Mouse (Mus musculus): ENCODE data around the gene Gm36210. TPM values are rescaled to one million over a fixed set of nuclear protein-coding genes. Genes with fewer than 3 reads are reported as not detected.

The Gm36210 gene
- total RNA-seq (2021): under 1 TPM in 1 of 2 experiments, not detected in 1; 0.32 TPM

- no peak for DNase-seq (ENCODE audit: low spot score in 2 of 2)
Measured at GRCm38 (mm10) chr7:4906466-4906950, at the start of gene Gm36210. TSS of gene Gm36210 (minus strand) at chr7:4906516.

DNA sequence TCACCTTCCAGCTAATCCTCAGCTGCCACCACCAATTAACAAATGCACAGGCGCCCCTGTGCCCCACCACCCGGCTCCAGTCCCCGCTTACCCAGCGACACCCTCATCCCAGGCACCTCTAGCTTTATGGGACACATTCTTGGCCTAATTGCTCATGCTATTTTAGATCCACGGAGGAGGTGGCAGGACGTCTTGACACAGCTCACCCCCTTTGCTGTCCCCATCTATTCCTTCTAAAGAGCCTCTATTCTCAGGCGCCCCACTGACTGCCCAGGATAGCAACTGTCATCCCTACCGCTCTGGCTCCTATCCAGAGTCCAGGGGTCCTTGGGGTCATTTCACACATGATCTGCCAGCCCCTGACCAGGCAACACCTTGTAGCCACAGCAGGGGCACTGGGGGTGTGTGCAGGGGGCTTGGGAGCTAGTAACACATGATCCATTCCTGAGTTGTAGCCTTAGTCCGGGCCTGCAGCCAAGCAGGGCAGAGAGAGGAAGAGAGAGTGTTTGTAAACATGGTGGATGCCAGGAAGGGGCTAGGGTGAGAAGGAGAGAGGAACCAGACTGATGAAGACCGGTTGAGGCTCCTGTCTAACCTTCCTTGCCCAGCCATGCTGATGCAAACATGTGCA lies 47.6 kb upstream of the Gm36210 start:
- DNase-seq (ENCODE audit: low spot score in 2 of 2): no peak
- intact Hi-C loops (cut with DNase I): no loop called here

More at GRCm38 (mm10) chr7:4906466-4906950, at the start of gene Gm36210:
- intact Hi-C loops (cut with DNase I): no loop called here

DNA sequence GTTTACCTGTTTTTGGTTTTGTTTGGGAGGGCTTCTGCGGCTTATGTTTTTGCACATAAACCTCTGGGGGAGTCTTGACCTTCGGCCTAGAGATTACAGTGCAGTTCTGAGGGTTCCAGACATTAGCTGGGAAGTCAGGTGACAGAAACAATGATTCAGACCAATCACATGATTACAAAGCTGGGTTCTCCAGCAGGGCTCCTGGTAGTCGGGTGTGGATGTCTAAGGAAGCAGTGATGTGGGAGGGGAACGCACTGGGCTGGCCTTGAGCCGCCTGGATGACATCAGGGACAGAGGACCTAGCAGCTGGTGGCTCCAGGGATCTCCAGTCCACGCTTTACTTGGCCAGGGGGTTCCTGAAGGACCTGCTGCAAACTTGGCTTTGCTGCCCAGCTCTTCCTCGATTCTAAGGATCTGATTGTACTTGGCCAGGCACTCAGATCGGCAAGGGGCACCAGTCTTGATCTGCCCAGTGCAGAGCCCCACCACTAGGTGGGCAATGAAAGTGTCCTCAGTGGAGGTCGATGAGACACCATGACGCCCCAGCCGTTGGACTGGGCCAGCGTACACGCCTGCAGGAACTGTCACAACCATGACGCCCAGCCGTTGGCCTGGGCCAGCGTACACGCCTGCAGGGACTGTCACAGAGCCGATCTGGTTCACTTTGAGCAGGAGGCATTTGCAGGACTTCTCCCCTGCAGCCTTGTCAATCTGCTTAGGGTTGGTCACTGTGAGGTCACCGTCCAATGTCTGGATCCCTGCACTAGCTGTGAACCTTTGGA lies 44.4 kb upstream of the Gm36210 start:
- DNase-seq (ENCODE audit: low spot score in 2 of 2): no peak

GRCm38 (mm10) chr7:4948386-4948785 lies 42.1 kb upstream of the Gm36210 start:
- intact Hi-C loops (cut with DNase I): no loop called here
- no peak for DNase-seq (ENCODE audit: low spot score in 2 of 2)

More for the DNA sequence above, 44.4 kb upstream of the Gm36210 start:
- intact Hi-C loops (cut with DNase I): no loop called here

DNA sequence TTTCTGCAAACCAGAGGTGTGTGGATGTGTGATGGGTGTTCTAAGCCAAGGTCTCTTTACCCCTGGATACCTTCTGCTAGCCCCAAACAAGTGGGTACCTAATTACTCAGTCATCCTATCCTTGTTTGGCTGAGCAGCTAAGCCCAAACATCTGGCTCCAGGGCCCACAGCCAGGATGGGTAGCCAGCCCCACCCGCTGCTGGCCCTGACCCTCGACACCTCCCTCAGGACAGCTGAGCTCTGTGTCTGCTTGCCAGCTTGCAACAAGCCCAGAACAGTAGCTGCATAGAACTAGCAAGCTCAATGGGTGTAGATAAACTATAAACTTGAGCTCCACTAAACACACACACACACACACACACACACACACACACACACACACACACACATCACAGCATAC lies 41.5 kb upstream of the Gm36210 start:
- intact Hi-C loops (cut with DNase I): no loop called here
- DNase-seq (ENCODE audit: low spot score in 2 of 2): no peak

DNA sequence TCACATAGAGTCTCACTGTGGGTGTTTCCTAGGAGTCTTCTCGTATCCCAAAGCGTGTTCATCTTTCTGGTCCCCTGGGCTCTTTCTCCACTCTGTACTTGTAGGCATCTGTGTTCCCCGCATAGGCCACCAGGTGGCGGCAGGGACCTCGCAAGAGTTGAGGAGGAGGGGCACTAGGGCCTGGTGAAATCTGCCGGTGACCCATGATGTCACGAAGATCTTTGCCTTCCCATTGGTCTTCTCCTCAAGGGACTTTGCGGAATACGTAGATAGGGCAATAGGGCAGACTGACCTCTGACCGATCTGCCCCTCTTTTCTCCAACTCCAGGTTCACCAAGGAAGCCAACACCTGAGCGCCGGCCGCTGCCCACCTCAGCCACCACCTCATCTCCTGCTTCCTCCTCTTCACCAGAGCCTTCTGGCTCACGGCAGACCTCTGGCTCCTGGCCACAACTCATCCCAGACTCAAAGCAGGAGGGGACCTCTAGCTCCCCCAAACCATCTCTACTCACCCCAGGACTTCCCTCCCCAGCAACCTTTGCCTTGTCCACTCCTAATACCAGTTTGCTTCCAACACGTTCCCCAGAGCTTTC lies 37.0 kb upstream of the Gm36210 start:
- intact Hi-C loops (cut with DNase I): loop anchor here (2.0 to 5.0 kb wide), 3 partner anchors 19 to 109 kb away; partner anchors contain the start of genes Zfp579 and Zfp580
- DNase-seq (ENCODE audit: low spot score in 2 of 2): peak; percentile 89 to 91

DNA sequence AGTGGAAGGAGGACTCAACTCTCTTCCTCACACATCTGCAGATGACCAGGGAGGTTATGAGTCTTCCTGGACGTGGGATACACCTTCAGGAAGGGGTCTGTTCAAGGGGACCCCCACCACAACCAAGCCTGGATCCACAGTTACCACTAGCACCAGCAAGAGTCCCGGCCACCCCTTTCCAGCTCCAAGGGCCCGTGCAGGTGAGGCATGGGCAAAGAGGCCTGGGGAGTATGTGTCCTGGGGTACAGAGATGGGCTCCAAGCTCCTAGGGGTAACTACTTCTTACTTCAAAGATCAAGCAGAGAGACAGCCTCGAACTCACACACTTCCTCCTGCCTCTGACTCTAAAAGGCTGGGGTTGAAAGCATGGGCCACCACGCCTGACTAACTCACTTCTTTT lies 36.4 kb upstream of the Gm36210 start:
- no peak for DNase-seq (ENCODE audit: low spot score in 2 of 2)
- intact Hi-C loops (cut with DNase I): loop anchor here (2.0 to 5.0 kb wide), 3 partner anchors 20 to 110 kb away; partner anchors contain the start of genes Zfp579 and Zfp580

DNA sequence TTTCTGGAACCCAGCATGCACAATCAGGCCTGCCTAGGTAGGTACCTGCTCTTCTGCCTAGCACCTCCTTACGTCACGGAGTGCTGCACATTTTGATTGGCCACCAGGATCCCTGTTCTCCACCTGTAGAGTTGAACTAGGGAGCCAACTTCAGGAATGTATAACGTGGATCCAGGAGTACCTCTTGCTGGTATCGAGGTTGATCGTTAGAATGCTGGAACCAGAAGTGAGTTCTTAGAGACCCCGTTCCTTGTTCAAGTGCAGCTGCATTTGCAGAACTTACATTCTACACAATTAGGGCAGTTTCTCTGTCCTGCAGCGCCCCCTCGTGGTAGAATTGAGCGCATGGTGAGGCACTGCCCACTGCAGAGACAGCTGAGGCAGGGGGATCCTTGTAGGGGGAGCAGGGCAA lies 33.8 kb upstream of the Gm36210 start:
- DNase-seq (ENCODE audit: low spot score in 2 of 2): peak; percentile 69 to 74
- intact Hi-C loops (cut with DNase I): loop anchor here (5.0 kb wide), 2 partner anchors 57 to 112 kb away; partner anchors contain the start of genes Zfp579 and Zfp580

GRCm38 (mm10) chr7:4938456-4938855 lies 32.1 kb upstream of the Gm36210 start:
- intact Hi-C loops (cut with DNase I): no loop called here
- DNase-seq (ENCODE audit: low spot score in 2 of 2): peak; percentile 30 to 56

DNA sequence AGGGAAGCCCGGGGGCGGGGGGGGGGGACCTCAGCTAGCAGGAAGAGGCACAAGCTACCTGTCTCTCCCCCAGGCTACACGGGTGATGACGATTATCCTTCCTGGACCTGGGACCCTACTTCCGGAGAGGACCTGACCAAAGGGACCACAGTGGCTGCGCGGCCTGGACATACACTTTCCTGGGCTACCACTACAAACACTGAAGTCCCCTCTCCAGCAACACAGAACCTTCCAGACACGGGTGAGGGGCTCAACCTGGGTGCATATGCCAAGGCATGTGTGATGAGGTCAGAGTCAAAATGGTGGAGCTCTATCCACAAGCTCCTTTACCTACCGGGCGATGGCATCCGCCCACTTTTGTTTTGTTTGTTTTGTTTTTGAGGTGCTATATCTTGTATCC lies 31.1 kb upstream of the Gm36210 start:
- DNase-seq (ENCODE audit: low spot score in 2 of 2): no peak
- intact Hi-C loops (cut with DNase I): no loop called here

DNA sequence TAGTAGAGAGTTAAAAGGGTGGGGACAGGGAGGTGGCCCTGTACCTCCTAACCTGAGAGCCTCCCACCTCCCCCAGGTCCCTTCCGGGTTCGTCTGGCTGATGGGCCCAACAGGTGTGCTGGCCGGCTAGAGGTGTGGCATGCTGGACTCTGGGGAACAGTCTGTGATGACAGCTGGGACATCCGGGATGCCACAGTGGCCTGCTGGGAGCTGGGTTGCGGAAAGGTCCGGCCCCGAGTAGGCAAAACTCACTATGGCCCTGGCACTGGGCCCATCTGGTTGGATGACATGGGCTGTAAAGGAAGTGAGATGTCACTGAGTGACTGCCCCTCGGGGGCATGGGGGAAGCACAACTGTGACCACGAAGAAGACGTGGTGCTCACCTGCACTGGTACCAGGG lies 30.5 kb upstream of the Gm36210 start:
- intact Hi-C loops (cut with DNase I): no loop called here
- DNase-seq (ENCODE audit: low spot score in 2 of 2): no peak

DNA sequence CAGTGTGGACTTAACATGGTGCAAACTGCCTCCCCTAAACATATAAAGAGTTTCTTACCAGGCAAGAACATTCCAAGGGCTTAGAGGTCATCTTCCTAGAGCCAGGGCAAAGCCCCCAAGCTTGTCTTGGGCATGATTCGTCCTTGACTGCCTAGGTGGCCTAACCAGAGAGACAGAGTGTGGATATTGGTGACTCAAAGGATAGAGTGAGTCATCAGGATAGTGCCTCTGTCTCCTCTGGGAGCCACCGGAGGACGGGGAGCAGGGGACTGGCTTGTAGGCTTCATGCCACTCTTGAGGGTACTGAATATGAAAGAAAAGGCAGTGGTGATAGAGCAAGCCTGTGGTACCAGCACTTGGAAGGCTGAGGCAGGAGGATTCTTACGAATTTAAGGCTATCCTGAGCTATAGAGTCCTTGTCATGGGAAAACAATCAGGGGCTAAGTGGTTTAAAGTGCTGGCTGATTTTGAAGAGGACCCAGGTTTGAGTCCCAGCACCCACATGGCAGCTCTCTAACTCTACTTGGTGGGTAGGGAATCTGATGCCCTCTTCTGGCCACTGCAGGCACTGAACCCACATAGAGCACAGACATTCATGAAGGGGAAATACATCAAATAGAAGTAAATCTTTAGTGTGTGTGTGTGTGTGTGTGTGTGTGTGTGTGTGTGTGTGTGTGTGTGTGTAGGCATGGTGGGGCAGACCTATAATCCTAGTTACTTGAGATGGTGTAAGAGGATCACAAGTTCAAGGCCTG lies 28.0 kb upstream of the Gm36210 start:
- intact Hi-C loops (cut with DNase I): no loop called here
- no peak for DNase-seq (ENCODE audit: low spot score in 2 of 2)

GRCm38 (mm10) chr7:4933103-4933502 lies 26.8 kb upstream of the Gm36210 start:
- DNase-seq (ENCODE audit: low spot score in 2 of 2): no peak
- intact Hi-C loops (cut with DNase I): no loop called here

DNA sequence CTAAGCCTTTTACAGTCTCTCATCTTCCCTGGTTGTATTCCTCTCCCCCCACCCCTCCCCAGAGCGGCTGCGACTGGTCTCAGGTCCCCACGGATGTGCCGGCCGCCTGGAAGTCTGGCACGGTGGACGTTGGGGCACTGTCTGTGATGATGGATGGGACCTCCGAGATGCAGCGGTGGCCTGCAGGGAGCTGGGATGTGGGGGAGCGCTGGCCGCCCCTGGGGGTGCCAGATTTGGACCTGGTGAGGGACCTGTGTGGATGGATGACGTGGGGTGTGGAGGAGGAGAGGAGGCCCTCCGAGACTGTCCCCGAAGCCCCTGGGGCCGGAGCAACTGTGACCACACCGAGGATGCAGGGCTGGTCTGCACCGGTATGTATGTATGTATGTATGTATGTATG lies 22.0 kb upstream of the Gm36210 start:
- no peak for DNase-seq (ENCODE audit: low spot score in 2 of 2)
- intact Hi-C loops (cut with DNase I): no loop called here

DNA sequence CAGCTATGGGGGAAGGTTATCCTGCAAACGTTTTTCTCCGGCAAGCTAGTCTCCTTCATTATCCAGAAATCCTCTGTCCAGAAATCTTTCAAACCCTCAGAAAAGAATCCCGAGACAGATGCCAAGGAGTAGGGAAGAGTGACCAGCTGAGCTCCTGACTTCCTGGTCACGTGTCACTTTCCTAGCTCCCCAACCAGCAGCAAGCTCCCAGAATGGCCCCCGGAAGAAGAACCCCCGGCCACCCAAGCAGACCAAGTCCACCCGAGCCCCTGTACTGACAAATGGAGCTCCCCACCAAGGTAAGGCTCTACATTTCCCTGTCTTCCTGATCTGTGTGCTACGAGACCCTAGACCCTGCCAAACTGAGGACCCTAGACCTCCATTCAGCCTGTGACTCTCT lies 21.4 kb upstream of the Gm36210 start:
- intact Hi-C loops (cut with DNase I): no loop called here
- DNase-seq (ENCODE audit: low spot score in 2 of 2): no peak

- intact Hi-C loops (cut with DNase I): no loop called here
- no peak for DNase-seq (ENCODE audit: low spot score in 2 of 2)
Measured at GRCm38 (mm10) chr7:4926849-4927248, 20.5 kb upstream of the Gm36210 start.

DNA sequence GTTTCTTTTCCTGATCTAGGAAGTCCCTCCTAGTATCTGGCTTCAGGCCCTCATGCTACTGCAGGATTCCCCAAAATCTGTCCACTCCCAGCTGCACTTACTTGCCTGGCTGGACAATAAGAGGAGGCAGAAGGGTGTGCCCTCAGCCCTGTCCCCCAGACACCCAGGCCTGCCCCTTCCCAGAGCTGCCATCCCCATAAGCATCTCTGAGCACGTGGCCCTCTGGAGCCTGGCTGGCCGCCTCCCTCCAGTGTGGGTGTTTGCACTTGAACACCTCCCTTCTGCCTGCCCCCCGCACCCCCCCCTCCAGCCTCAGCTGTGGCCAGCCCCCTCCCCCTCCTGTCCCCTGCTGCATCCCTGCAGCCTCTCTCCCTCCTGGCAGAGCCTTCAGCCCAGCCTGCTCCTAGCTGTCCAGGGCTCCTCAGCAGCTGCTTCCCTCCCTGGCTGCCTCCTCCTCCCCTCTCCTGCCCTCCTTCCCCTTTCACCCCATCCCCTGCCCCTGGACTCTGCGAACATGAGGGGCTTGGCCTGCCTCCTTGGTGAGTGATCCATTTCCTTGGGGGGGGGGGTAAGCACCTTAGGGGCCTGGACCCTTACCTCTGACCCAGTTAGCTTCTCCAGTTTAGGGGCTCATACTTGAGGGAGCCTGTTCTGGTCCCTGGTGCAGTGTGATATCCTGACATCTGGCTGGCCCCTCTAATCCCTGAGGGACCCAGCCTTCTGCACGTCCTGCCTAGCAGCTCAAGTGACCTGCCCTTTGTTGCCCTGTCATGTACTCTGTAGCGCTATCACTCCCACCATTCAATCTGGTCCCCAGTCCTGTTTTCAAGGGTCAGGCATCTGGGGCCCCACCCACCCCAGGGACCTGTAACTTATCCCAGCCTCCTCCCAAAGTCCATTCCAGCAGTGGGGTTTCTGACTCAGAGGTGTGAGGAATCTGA lies 19.4 kb upstream of the Gm36210 start, which contains the start of gene Ssc5d:
TSS of gene Ssc5d (plus strand) at position 345 of the 941 bp plus-strand sequence.
- intact Hi-C loops (cut with DNase I): no loop called here
- DNase-seq (ENCODE audit: low spot score in 2 of 2): no peak

- intact Hi-C loops (cut with DNase I): loop anchor here (5.0 kb wide), 3 partner anchors 63 to 132 kb away; partner anchors contain the start of gene Shisa7
- peak in 1 of 2 experiments; percentile 21 for DNase-seq (ENCODE audit: low spot score in 2 of 2)
Measured at GRCm38 (mm10) chr7:4924891-4925301, 18.6 kb upstream of the Gm36210 start.
